Mouse (Mus musculus) liver, adult 2 months (tissue): Measurements from ENCODE around the gene Igflr1.

Experiments used
- CTCF ChIP-seq: fragments of 200-500 bp; IDR thresholded peaks from 2 replicates; pipeline ENCODE4 v1.5.1; 2011; ENCODE audit warnings: low read depth, low read length, control low read depth
- POLR2A ChIP-seq: fragments of 200-500 bp; IDR thresholded peaks from 2 replicates; pipeline ENCODE4 v1.6.1; 2011; ENCODE audit warnings: low read length, control low read depth; ENCODE audit not compliant: insufficient read depth; ENCODE audit errors: extremely low read depth

- no peak for TF ChIP-seq POLR2A
- TF ChIP-seq CTCF = no peak
These were observed 42.4 kb upstream of the Igflr1 start for GRCm38 (mm10) chr7:30522871-30523270.
